Mouse (Mus musculus): ENCODE data around the gene Lipa.

The Lipa gene

GRCm38 (mm10) chr19:34461451-34462019 is 65.7 kb downstream of the Lipa start:
- no peak for DNase-seq (ENCODE audit: low spot score)

GRCm38 (mm10) chr19:34450784-34451370 is 76.4 kb downstream of the Lipa start:
- DNase-seq (ENCODE audit: low spot score): no peak

- no peak for DNase-seq (ENCODE audit: low spot score)
These were observed 78.4 kb downstream of the Lipa start for GRCm38 (mm10) chr19:34448851-34449250.

- peak; percentile 36 for DNase-seq (ENCODE audit: low spot score)
These were observed 81.8 kb downstream of the Lipa start for GRCm38 (mm10) chr19:34445410-34446012.

- DNase-seq (ENCODE audit: low spot score): no peak
These were observed 82.5 kb downstream of the Lipa start for GRCm38 (mm10) chr19:34444785-34445184.
